Mouse (Mus musculus): Measurements from ENCODE around the gene Ddo.

- TF ChIP-seq GATA1 (IDR thresholded peaks at IDR 0.05; ENCODE audit: borderline replicate concordance, low read length): no peak
- TF ChIP-seq FLI1 (IDR thresholded peaks at IDR 0.05; ENCODE audit: low read length): no peak
Measured at GRCm38 (mm10) chr10:40640406-40640805, 10.6 kb downstream of the Ddo start.

Data from megakaryocyte, embryonic 14.5 days (primary cell).